Mouse (Mus musculus) heart, postnatal 4 days (tissue): ENCODE results near the gene Pam. TPM values are rescaled to one million over a fixed set of nuclear protein-coding genes. Genes with fewer than 3 reads are reported as not detected.

Experiments
- DNase-seq: peaks from one replicate; pipeline ENCODE4 v3.0.0; 2021
- total RNA-seq, 2 experiments: library from RNA; stranded (reverse); gene quantifications; 2 replicates each; pipeline ENCODE4 v1.2.3; 2021

Gene Pam
- 100 to 1,000 TPM; 888 to 905 TPM for total RNA-seq

GRCm38 (mm10) chr1:98095246-98095990 lies at the start of gene Pam:
Gene Pam, minus strand, starts transcription at chr1:98095646.
- DNase-seq: peak; percentile 91

GRCm38 (mm10) chr1:98144845-98145244 lies 49.4 kb upstream of the Pam start:
- DNase-seq: no peak

- DNase-seq: no peak
These were observed 35.8 kb upstream of the Pam start for GRCm38 (mm10) chr1:98131244-98131643.

- DNase-seq: no peak
These were observed 34.3 kb upstream of the Pam start for GRCm38 (mm10) chr1:98129561-98130347.

GRCm38 (mm10) chr1:98129111-98129510 lies 33.7 kb upstream of the Pam start:
- DNase-seq: no peak

GRCm38 (mm10) chr1:98128338-98129096 lies 33.1 kb upstream of the Pam start:
- DNase-seq: no peak

GRCm38 (mm10) chr1:98126268-98126667 lies 30.8 kb upstream of the Pam start:
- no peak for DNase-seq

GRCm38 (mm10) chr1:98124727-98125126 lies 29.3 kb upstream of the Pam start:
- no peak for DNase-seq

GRCm38 (mm10) chr1:98119595-98119994 lies 24.1 kb upstream of the Pam start:
- DNase-seq: no peak

GRCm38 (mm10) chr1:98107599-98107998 lies 12.2 kb upstream of the Pam start:
- DNase-seq: no peak

- DNase-seq: no peak
These were observed 4.0 kb upstream of the Pam start for GRCm38 (mm10) chr1:98099441-98099840.

- DNase-seq: no peak
These were observed 2.7 kb upstream of the Pam start for GRCm38 (mm10) chr1:98097957-98098729.

GRCm38 (mm10) chr1:98096396-98096935 lies 1.0 kb upstream of the Pam start:
- no peak for DNase-seq

GRCm38 (mm10) chr1:98095991-98096330 lies 515 bp upstream of the Pam start:
- DNase-seq: no peak

- DNase-seq: peak; percentile 55
These were observed 618 bp downstream of the Pam start for GRCm38 (mm10) chr1:98094811-98095245.

GRCm38 (mm10) chr1:98089336-98089975 lies 6.0 kb downstream of the Pam start:
- DNase-seq: no peak

GRCm38 (mm10) chr1:98086456-98086855 lies 9.0 kb downstream of the Pam start:
- no peak for DNase-seq

GRCm38 (mm10) chr1:98084596-98085274 lies 10.7 kb downstream of the Pam start:
- no peak for DNase-seq

- no peak for DNase-seq
These were observed 11.9 kb downstream of the Pam start for GRCm38 (mm10) chr1:98083508-98083907.

- no peak for DNase-seq
These were observed 12.5 kb downstream of the Pam start for GRCm38 (mm10) chr1:98082988-98083387.

GRCm38 (mm10) chr1:98080431-98080830 lies 15.0 kb downstream of the Pam start:
- no peak for DNase-seq
